Mouse (Mus musculus) frontal cortex, adult (tissue): ENCODE data around the gene Znrf4.

Experiments
- ATAC-seq: cut with Nextera tagmentation; 2 replicates; pipeline ENCODE4 v1.9.2; 2017; ENCODE audit warnings: mild to moderate bottlenecking, moderate library complexity, mixed read lengths; ENCODE audit not compliant: low TSS enrichment

The Znrf4 gene

DNA sequence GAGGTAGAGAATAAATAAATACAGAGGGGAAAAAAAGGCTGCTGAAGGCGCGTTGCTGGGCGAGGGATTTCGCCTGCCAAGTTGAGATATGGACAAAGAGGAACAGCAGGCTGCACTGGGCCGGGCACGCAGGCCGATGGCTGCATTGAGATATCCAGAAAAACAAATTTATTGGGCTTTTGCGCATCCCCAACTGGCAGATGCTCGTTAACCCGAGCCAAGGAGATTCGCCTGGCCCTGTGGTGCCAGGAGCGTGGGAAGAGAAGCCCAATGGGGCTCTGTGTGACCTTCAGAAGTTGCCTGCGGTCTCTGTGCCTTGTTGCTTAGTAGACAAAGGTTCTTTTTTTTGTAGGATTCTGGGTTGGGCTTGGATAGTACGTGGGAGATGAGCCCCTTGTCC is 24.0 kb upstream of the Znrf4 start:
- ATAC-seq: no peak

- no peak for ATAC-seq
Observed at GRCm38 (mm10) chr17:56524943-56525342, 12.7 kb upstream of the Znrf4 start.

DNA sequence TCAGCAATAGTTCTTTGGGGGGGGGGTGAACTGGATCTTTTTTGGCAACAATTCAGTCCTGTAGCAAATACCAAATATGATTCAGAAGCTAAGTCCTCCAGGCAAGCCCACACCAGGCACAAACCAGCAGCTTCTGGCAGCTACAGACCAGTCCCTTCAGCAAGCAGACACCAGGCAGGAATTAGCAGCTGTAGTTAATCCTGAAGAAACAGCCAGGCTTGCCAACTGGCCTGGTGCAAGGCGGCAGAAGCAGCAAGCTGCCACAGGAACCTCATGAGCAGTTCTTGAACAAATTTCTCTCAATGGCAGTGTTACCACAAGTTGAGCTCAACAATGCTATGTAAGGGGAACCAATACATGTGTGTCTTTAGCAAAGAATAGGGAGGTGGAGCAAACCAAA is 10.5 kb upstream of the Znrf4 start:
- no peak for ATAC-seq

- peak; percentile 85 for ATAC-seq
Observed at GRCm38 (mm10) chr17:56515690-56516410, 3.6 kb upstream of the Znrf4 start.

GRCm38 (mm10) chr17:56514916-56515315 is 2.7 kb upstream of the Znrf4 start:
- no peak for ATAC-seq

DNA sequence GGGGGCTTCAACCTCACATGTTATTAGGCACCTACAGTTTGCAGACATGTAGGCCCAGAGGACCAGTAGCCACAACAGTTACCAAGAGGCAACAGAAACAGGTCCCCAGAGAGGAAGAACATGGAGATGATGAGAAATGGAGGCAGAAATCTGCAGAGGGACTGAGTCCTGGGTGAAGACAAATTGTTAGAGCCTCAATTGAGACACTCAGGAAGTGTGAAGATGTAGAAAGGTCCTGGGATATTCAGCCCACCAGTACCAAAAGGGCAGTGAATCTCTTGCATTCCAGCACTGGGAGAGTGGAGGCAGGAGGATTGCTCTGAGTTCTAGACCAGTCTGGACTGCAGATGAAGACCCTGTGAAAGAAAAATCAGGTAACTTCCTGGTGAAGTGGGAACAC is 2.1 kb upstream of the Znrf4 start:
- no peak for ATAC-seq

- ATAC-seq: no peak
Observed at GRCm38 (mm10) chr17:56511707-56512090, 532 bp downstream of the Znrf4 start.

- ATAC-seq: no peak
Observed at GRCm38 (mm10) chr17:56510970-56511706, 1.1 kb downstream of the Znrf4 start.

GRCm38 (mm10) chr17:56510473-56510969 is 1.7 kb downstream of the Znrf4 start:
- ATAC-seq: no peak

- ATAC-seq: no peak
Observed at GRCm38 (mm10) chr17:56509707-56510472, 2.3 kb downstream of the Znrf4 start.

- no peak for ATAC-seq
Observed at GRCm38 (mm10) chr17:56509021-56509640, 3.1 kb downstream of the Znrf4 start.

GRCm38 (mm10) chr17:56507161-56508068 is 4.8 kb downstream of the Znrf4 start:
- ATAC-seq: peak; percentile 93

DNA sequence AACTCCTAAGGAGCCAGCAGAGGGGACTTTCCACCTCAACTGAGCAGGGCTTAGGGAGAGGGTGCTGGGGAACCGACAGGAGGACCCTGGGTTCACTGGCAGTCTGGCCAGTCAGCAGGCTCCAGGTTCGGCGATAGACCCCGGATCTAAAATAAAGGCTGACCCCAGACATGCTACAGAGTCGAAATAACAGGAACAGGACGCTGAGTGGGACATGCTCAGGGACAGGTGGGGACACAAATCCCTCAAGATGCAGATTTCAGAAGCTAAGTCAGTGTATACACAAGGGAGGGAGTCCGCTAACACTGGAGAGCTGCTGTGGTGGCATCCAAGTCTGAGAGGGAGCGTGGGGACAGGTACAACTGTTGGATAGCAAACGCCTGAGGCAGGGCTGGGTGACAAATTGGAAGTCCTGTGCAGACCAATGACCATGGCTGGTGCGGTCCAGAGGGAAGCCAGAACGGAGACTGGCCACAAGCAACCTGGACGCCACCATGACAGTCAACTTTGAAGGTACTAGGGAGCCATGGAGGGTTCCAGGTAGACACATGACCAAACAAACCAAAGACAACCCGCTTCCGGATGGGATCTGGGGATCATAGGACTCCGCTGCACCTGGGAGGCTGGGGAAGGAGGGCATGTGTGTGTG is 5.7 kb downstream of the Znrf4 start:
- no peak for ATAC-seq

DNA sequence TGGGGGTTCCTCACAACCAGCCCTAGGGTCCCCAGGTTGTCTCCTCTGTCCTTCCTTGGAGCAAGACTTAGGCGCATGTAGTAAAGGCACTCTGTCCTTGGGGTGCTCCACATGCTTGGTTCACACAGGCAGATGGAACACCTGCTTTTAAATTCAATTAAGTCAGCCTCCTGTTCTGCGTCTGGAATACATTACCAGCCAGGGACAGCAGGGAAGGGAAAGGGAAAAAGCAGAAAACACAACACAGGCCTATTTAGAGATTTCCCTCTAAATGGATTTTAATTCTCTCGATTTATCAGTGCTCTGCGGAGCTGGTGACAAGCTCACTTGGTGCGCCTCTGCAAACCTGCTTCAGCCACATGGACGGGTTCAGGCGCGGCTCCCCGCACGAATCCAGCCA is 6.8 kb downstream of the Znrf4 start:
- no peak for ATAC-seq

DNA sequence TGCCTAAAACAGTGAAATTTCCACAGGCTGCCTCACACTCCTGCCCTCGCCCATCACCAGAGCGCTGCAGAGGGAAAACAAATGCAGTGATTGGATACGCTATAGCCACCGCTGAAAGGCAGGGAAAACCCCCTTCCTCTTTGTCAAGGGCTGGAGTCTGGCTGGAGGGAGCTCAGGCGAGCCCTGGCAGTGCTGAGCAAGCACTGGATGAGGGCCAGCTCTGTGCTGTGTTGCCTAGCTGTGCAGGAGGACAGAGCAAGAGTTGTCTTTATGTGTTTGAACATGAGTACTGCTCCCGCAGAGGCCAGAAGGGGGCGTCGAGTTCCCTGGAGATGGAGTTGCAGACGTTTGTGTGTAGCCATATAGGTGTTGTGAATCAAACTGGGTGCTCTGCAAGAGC is 9.7 kb downstream of the Znrf4 start:
- ATAC-seq: peak; percentile 53

GRCm38 (mm10) chr17:56501635-56502400 is 10.4 kb downstream of the Znrf4 start:
- peak; percentile 24 for ATAC-seq

DNA sequence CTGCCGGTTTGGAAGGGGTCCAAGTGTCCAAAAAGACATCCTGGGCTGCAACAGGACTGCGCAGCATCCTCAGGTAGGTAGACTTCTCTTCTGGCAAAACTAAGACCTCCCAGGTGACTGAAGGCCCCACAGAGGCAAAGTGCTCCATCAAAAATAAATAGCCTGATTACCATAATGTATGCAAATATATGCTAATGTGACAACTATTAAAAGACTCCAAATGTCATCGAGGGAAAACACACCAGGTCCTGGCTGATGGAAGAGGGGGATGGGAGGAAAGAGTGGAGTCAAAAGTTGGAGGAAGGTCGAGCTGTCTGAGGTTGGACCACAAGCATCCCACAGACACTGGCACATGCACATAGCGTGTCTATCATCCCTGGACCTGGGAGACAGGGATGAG is 13.0 kb downstream of the Znrf4 start:
- no peak for ATAC-seq

DNA sequence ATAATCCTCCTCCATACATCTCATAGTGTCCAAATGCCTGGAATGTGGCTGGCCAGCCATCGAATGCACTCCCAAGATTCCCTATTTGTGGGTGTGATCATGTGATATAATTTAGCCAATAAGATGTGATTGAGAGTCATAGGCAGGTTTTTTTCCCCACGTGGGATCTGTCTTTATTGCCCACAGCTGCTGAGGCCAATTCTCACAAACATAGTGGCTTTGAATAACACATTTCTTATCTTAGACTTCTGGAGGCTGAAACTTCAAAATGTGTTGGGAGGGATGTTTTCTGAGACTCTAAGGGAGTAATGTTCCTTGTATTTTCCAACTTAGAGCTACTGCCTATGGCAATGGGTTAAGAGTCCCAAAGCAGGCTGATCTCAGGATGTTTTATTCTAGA is 17.8 kb downstream of the Znrf4 start:
- peak; percentile 51 for ATAC-seq

DNA sequence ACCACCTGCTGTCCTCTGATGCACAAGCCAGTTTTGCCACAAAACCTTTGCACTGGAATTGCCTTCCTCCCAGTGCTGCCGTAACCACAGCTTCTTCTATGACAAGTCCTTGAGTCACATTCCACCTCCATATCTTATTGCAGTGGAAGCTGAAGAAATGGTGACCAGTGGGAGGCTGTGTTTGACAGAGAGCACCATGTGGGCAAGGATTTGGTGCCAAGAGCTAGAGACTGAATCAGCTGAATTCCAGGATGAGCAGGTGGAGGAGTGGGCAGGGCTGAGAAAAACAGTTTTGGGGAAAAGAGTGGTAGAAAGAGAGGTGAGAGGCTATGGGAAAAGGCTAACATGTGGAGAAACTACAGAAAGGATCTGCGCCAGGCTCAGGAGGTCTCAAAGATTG is 18.4 kb downstream of the Znrf4 start:
- ATAC-seq: peak; percentile 71
